Mouse (Mus musculus) stomach, postnatal 0 days (tissue): ENCODE data around the gene Hsf5. TPM values are rescaled to one million over a fixed set of nuclear protein-coding genes. Genes with fewer than 3 reads are reported as not detected.
A peak's percentile ranks its signal among the peaks of the same experiment; 100 is the strongest.

ENCODE experiments used
- ATAC-seq: fragments of 200-750 bp; cut with Nextera tagmentation; 2 replicates; pipeline ENCODE4 v1.8.0; 2017; ENCODE audit not compliant: low FRiP score, low TSS enrichment
- DNase-seq: peaks from one replicate; pipeline ENCODE4 v3.0.0-alpha.2; 2016; ENCODE audit warnings: low spot score
- H3K27ac ChIP-seq: fragments of 300-500 bp; sonication (generic); replicated peaks from 2 replicates; pipeline ENCODE4 v1.5.1; 2014; ENCODE audit warnings: mild to moderate bottlenecking, control low read depth
- H3K27me3 ChIP-seq: fragments of 300-500 bp; sonication (generic); 2 replicates; pipeline ENCODE4 v1.6.1; 2014; ENCODE audit warnings: low read length; ENCODE audit not compliant: control insufficient read depth, insufficient read depth
- H3K36me3 ChIP-seq: fragments of 300-500 bp; sonication (generic); 2 replicates; pipeline ENCODE4 v1.6.1; 2014; ENCODE audit warnings: low read length, mixed read lengths; ENCODE audit not compliant: control insufficient read depth, insufficient read depth
- H3K4me1 ChIP-seq: fragments of 300-500 bp; sonication (generic); replicated peaks from 2 replicates; pipeline ENCODE4 v1.6.1; 2014; ENCODE audit warnings: antibody characterized with exemption; ENCODE audit not compliant: control insufficient read depth, insufficient read depth
- H3K4me2 ChIP-seq: fragments of 300-500 bp; sonication (generic); replicated peaks from 2 replicates; pipeline ENCODE4 v1.6.1; 2014; ENCODE audit warnings: low read depth, mild to moderate bottlenecking, control low read depth, moderate library complexity
- H3K4me3 ChIP-seq: fragments of 300-500 bp; sonication (generic); 2 replicates; pipeline ENCODE4 v1.5.1; 2014; ENCODE audit warnings: low read depth, low read length, control low read depth
- H3K9ac ChIP-seq: fragments of 300-500 bp; sonication (generic); 2 replicates; pipeline ENCODE4 v1.6.1; 2014; ENCODE audit warnings: mild to moderate bottlenecking, low read length, control low read depth, mixed read lengths
- H3K9me3 ChIP-seq: fragments of 300-500 bp; sonication (generic); 2 replicates; pipeline ENCODE4 v1.6.1; 2016; ENCODE audit warnings: low read length; ENCODE audit not compliant: control insufficient read depth
- CTCF ChIP-seq: IDR thresholded peaks from 2 replicates; pipeline ENCODE4 v1.5.1; 2016; ENCODE audit warnings: antibody characterized with exemption, low read depth, mild to moderate bottlenecking, moderate library complexity
- EP300 ChIP-seq: optimal IDR thresholded peaks from 2 replicates; pipeline ENCODE3; 2016; ENCODE audit warnings: antibody characterized with exemption
- WGBS: fragments of 180-500 bp; shearing (Covaris S2); extraction: QIAGEN DNeasy Blood & Tissue Kit; methylation state at CpG from one replicate; pipeline ENCODE4 v1.1.7; 2014; 5-methylcytosine and 5-hydroxymethylcytosine counted together
- polyA plus RNA-seq: library from polyadenylated mRNA; unstranded; fragments of >200 nt; fragmentation: Nextera tagmentation; extraction: Ambion mirVana; gene quantifications from 2 replicates; pipeline ENCODE4 v1.2.1, GENCODE M21; 2015

Gene Hsf5
- polyA plus RNA-seq, 1 experiment from 2014 or later = not detected

DNA sequence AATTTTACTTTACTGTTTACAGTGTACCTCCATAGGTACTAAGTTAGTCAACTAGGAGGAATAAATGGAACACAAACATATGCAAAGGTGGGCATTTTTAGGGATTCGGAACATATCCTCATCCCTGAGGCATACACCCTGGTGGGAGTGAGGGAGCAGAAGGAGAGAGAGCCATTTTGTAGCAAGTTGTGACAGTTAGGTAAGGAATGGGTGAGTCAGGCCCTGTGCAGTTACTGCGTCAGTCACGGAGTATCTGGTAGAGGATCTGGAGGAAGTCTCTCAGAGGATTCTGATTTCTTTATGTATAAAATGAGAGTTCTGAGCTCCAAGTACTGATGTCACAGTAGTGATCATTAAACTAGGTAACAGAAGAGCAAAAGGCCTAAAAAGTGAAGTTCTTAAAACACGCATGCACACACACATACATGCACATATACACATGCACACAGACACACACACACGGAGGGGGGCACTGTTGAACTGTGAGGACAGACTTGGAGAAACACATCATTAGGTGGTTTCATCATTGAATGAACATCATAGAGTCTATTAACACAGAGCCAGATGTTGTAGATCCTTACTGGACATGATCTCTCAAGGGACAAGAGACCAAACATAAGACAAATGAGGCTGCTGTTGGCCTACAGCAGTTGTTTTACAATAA, 29.6 kb upstream of the Hsf5 start:
- no peak for DNase-seq
- Histone ChIP-seq H3K9me3 (no peaks in the 10 kb centered on the region), H3K4me2 (no peak overlapping the region), H3K27me3 (no peaks in the 10 kb centered on the region), H3K9ac (no peak overlapping the region), H3K4me1 (0 out of 2 replicates have a peak, but pooled peaks cover 5% of the 10 kb centered on the region), H3K27ac (no peak overlapping the region), H3K36me3 (no peaks in the 10 kb centered on the region), H3K4me3 (no peak overlapping the region)
- no peak for TF ChIP-seq CTCF
- TF ChIP-seq EP300 = no peak
- WGBS = 81% methylated on average over 5 of the region's 5 CpGs
- no peak for ATAC-seq

DNA sequence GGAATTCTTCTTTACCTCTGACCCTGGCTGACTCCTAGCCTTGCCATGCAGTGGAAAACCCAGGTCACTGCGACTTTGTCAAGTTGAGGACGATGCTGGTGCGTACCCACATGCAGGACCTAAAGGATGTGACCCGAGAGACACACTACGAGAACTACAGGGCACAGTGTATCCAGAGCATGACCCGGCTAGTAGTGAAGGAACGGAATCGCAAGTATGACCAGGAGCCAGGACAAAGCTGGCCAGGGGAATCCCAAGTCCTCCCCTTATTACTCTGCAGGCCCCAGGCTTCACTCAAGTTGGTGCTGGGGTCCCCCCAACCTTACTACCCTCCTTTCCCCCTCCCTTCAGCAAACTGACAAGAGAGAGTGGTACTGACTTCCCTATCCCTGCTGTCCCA, 27.4 kb upstream of the Hsf5 start:
- Histone ChIP-seq H3K9me3 (no peaks in the 10 kb centered on the region), H3K27ac (no peak overlapping the region), H3K27me3 (no peaks in the 10 kb centered on the region), H3K4me1 (peaks cover 5% of the 10 kb centered on the region; the same call in 1 of the 2 replicates), H3K36me3 (no peaks in the 10 kb centered on the region), H3K9ac (0 out of 2 replicates have a peak overlapping the region, but pooled peaks have one; percentile 8), H3K4me3 (no peak overlapping the region), H3K4me2 (peak overlapping the region; percentile 75; the same call in 1 of the 2 replicates)
- DNase-seq = no peak
- no peak for TF ChIP-seq CTCF
- 89% methylated on average over 8 of the region's 8 CpGs for WGBS
- ATAC-seq = no peak

DNA sequence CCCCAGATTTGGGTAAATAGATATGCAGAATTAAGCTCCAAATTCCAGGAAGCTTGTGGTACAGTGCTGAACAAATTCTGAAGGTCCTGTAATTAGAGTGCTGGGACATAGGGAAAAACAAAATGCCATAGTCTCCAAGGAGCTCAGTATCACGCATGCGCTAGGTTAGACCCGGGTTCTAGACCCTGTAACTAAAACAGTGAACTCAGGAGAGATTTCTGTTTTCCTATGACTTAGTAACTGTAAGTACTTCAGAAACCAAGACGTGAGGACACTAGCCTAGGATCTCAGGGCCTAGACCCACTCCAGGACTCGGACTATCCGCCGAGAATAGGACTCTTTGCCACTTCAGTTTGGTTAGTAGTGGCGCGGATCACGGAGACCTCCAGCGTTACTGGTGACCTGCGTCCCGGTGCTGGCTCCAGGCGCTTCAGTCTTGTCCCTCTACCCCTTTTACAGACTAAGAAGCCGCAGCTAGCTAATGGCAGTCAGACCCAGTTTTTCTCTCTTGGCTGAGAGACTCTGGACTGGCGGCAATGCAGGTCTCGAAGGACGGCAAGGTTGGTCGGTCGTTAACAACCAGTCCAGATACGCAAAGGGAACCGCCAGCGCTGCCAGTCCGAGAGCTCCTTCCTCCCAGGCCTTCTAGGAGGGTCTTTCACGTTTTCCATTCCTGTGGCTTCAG, 26.0 kb upstream of the Hsf5 start:
- ATAC-seq = no peak
- TF ChIP-seq EP300 = no peak
- TF ChIP-seq CTCF = no peak
- H3K9me3 ChIP-seq = no peaks in the 10 kb centered on the region
- peak overlapping the region; percentile 94 for H3K27ac ChIP-seq
- peak; percentile 47 for DNase-seq
- peak overlapping the region; percentile 67 for H3K4me3 ChIP-seq
- no peaks in the 10 kb centered on the region for H3K27me3 ChIP-seq
- no peaks in the 10 kb centered on the region for H3K36me3 ChIP-seq
- peak overlapping the region; percentile 82 for H3K9ac ChIP-seq
- peaks cover 8% of the 10 kb centered on the region for H3K4me1 ChIP-seq
- under 1% methylated on average over 25 of the region's 25 CpGs for WGBS
- peak overlapping the region; percentile 75 for H3K4me2 ChIP-seq

DNA sequence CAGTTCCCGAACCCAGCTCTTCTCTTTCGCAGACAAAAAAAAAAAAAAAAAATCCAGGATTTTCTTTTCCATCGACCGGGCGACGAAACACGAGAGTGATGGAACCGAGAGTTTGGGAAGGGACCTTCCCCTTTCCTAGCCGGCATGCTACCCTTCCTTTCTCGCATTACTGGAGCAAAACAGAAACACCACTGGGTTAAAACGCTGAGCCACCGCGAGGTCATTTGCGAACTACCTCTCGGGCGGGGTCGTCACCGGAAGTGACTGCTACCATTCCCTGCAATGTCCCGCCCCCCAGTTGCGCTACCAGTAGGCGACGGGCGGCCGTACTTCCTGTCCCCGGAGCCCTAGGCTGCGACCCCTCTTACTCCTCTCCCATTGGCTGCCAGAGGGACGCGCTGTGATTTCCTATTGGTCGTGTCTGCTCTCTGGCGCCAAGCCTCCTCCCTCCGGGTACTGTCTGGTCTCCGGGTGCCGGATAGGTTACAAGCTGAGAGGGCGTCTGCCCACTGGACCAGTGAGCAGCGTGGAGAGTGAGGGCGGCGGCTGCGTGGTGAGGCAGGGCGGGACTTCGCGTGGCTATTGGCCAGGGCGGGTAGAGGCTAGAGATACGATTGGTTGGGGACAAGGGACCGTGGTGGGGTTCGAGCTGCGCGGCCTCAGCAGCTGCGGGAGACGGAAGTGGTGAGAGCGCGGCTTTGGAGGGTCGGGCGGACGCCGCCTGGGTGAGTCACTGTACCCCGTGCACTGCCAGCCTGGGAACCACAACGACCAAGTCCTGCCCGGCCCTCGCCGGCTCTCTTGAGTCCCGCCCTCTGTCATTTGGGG, 25.2 kb upstream of the Hsf5 start, which contains the start of gene Mtmr4:
Mtmr4 (plus strand) TSS at position 637 of the 828 bp plus-strand sequence.
- no peak for TF ChIP-seq EP300
- TF ChIP-seq CTCF = peak; percentile 18; the same call in 1 of the 2 replicates
- H3K36me3 ChIP-seq = no peaks in the 10 kb centered on the region
- peak within 1 kb of the TSS; percentile 94 for H3K27ac ChIP-seq
- DNase-seq = peak; percentile 99
- H3K27me3 ChIP-seq = no peaks in the 10 kb centered on the region
- peaks cover 10% of the 10 kb centered on the region for H3K4me1 ChIP-seq
- peak within 1 kb of the TSS; percentile 82 for H3K9ac ChIP-seq
- ATAC-seq = peak; percentile 98
- WGBS = under 1% methylated on average over 54 of the region's 61 CpGs
- peak within 1 kb of the TSS; percentile 67 for H3K4me3 ChIP-seq
- no peaks in the 10 kb centered on the region for H3K9me3 ChIP-seq
- peak within 1 kb of the TSS; percentile 75 for H3K4me2 ChIP-seq

DNA sequence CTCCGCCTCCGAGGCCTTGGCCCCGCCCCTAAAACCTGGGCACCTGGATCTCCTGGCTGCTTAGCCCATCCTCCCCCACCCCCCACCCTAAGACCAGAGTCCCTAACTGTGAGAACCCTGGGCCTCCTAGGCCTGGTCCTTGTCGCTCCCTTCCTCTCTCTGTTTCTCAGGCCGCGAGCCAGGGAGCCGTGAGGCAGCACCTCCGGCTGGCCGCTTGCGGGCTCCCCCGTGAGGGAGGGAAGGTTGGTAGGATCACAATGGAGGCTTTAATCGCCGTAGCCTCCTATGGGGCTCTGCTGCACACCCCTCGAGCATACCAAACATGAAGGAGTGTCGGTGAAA, 24.6 kb upstream of the Hsf5 start:
- peaks cover 10% of the 10 kb centered on the region for H3K4me1 ChIP-seq

More for the DNA sequence above, 24.6 kb upstream of the Hsf5 start:
- 0% methylated on average over 13 of the region's 15 CpGs for WGBS
- peak overlapping the region; percentile 90 for H3K27ac ChIP-seq
- H3K9ac ChIP-seq = peak overlapping the region; percentile 72
- TF ChIP-seq CTCF (peak; percentile 50), EP300 (no peak)
- H3K27me3 ChIP-seq = no peaks in the 10 kb centered on the region
- H3K36me3 ChIP-seq = no peaks in the 10 kb centered on the region
- DNase-seq (no peak), ATAC-seq (no peak)
- no peaks in the 10 kb centered on the region for H3K9me3 ChIP-seq
- H3K4me2 ChIP-seq = peak overlapping the region; percentile 63
- peak overlapping the region; percentile 64 for H3K4me3 ChIP-seq
